In the genomic region with DNA sequence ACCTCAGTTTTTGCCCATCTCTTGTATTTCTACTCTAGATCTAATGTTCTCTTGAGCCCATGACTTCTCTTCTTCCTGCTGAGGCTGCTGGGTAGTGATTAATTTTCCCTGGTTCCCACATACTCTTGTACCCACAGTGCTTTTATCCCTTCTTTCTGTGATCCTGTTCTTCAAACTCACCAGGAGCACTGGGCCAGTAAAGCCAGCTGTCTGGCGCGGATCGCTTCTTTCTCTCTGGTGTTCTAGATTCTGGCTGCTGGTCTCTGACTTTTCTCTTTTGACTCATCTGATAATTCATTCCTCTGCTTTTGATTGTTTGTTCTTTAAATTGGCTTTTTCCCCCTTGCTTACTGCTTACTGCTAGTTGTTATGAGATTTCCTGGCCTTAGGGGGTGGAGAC, we compare ENCODE assay signal across 26 mouse cellular contexts. TPM values are rescaled to one million over a fixed set of nuclear protein-coding genes. Genes with fewer than 3 reads are reported as not detected.
DNase-seq lines count a peak whose midpoint lies in the region; ATAC-seq lines count a peak whose summit lies in the region.
"Had no signal": no experiment of that assay in that cellular context is flagged by ENCODE, and none has a peak within 500 bp of the region (broad histone marks: within the 10 kb centered on the region; RNA-seq: fewer than 3 reads in every experiment).

No protein-coding gene starts in this region.

- peaks cover 5% of the 10 kb centered on the region for H3K36me3 ChIP-seq in heart, embryonic 11.5 days (ENCODE audit: control insufficient read depth, insufficient read depth, low read length)
- H3K36me3 ChIP-seq: forebrain, embryonic 12.5 days; forebrain, embryonic 15.5 days; intestine, embryonic 15.5 days had no signal

- ATAC-seq in heart, embryonic 11.5 days (replicated peaks; ENCODE audit: insufficient number of reproducible peaks, low FRiP score, low TSS enrichment): no peak
- ATAC-seq: CD4-positive, CD25-positive, alpha-beta regulatory T cell, adult 4 months; forebrain, embryonic 15.5 days; hindbrain, embryonic 16.5 days; intestine, embryonic 15.5 days had no signal

- intact Hi-C loops in gastrocnemius, postnatal 36 days (cut with DNase I): no loop called here

- no peaks in the 10 kb centered on the region for H3K9me3 ChIP-seq in heart, embryonic 11.5 days (replicated peaks; ENCODE audit: control insufficient read depth, low read length)
- H3K9me3 ChIP-seq: embryonic facial prominence, embryonic 10.5 days; embryonic facial prominence, embryonic 13.5 days; forebrain, embryonic 12.5 days; forebrain, embryonic 15.5 days; heart, embryonic 13.5 days; hindbrain, embryonic 10.5 days; hindbrain, embryonic 13.5 days; intestine, embryonic 15.5 days had no signal

- peak; percentile 36 for DNase-seq in gastrocnemius, adult 18-20 months (ENCODE audit: low spot score)
- no peak for DNase-seq in gastrocnemius, postnatal 36 days
- peak; percentile 82 for DNase-seq in heart, adult 11 months
- peak; percentile 4 for DNase-seq in urinary bladder, postnatal 10 days (ENCODE audit: low spot score)
- DNase-seq in urinary bladder, postnatal 36 days (ENCODE audit: low spot score in 2 of 2): no peak
- DNase-seq: adrenal gland, postnatal 10 days; adrenal gland, postnatal 36 days; cerebellum, adult 18-20 months; cerebellum, adult 9-10 months; embryo, embryonic 11 days; heart, postnatal 36 days; kidney, adult 11 months; kidney, adult 8-10 months had no signal

- H3K27me3 ChIP-seq in heart, embryonic 11.5 days (ENCODE audit: control insufficient read depth, insufficient read depth, low read length): no peaks in the 10 kb centered on the region
- H3K27me3 ChIP-seq: embryonic facial prominence, embryonic 13.5 days; forebrain, embryonic 12.5 days; forebrain, embryonic 15.5 days; heart, embryonic 13.5 days; hindbrain, embryonic 13.5 days; intestine, embryonic 15.5 days had no signal

- H3K27ac ChIP-seq in heart, embryonic 11.5 days (ENCODE audit: low read depth, low read length): no peak overlapping the region
- H3K27ac ChIP-seq: forebrain, embryonic 12.5 days; intestine, embryonic 15.5 days had no signal

- WGBS in heart, embryonic 11.5 days (ENCODE audit: insufficient replicate concordance): 91% methylated on average over 3 of the region's 3 CpGs

- peaks cover 38% of the 10 kb centered on the region for H3K4me1 ChIP-seq in heart, embryonic 11.5 days (ENCODE audit: control insufficient read depth, insufficient read depth, low read length)

- H3K9ac ChIP-seq in heart, embryonic 11.5 days (ENCODE audit: low read depth, low read length): no peak overlapping the region
- H3K9ac ChIP-seq: forebrain, embryonic 12.5 days; forebrain, embryonic 15.5 days; hindbrain, embryonic 13.5 days; intestine, embryonic 15.5 days had no signal

- no peak overlapping the region for H3K4me2 ChIP-seq in heart, embryonic 11.5 days
- H3K4me2 ChIP-seq: embryonic facial prominence, embryonic 13.5 days; forebrain, embryonic 12.5 days; forebrain, embryonic 15.5 days; heart, embryonic 13.5 days; hindbrain, embryonic 13.5 days; intestine, embryonic 15.5 days had no signal

- H3K4me3 ChIP-seq in heart, embryonic 11.5 days (ENCODE audit: low read depth, low read length): no peak overlapping the region
- H3K4me3 ChIP-seq: embryonic facial prominence, embryonic 10.5 days; embryonic facial prominence, embryonic 13.5 days; erythroblast, embryonic 14.5 days; forebrain, embryonic 12.5 days; forebrain, embryonic 15.5 days; heart, embryonic 13.5 days; hindbrain, embryonic 10.5 days; hindbrain, embryonic 13.5 days; intestine, embryonic 15.5 days had no signal

RNA-seq across cellular contexts. Expression of a gene that starts 14.9 kb away (rescaled TPM):
- 10 to 100 TPM; 31.9 to 38.1 TPM for total RNA-seq in gastrocnemius, adult 18-20 months (2021)
- total RNA-seq in gastrocnemius, postnatal 36 days (2021): 10 to 100 TPM; 23.3 to 31.7 TPM
- polyA plus RNA-seq in heart, embryonic 11.5 days (2014; fragmentation: Nextera tagmentation; extraction: Ambion mirVana): 51.6 and 61.3 TPM in 2 replicates
- polyA plus RNA-seq: CD4-positive, CD25-positive, alpha-beta regulatory T cell, adult 4 months; erythroblast, embryonic 14.5 days had no signal

RNA-seq across cellular contexts. Expression of a gene that starts 45.9 kb away (rescaled TPM):
- total RNA-seq in gastrocnemius, adult 18-20 months (2021): 1 to 10 TPM; 5.1 to 5.6 TPM
- 1 to 10 TPM; 6.5 TPM for total RNA-seq in gastrocnemius, postnatal 36 days (2021)
- 8.6 and 12.0 TPM in 2 replicates for polyA plus RNA-seq in heart, embryonic 11.5 days (2014; fragmentation: Nextera tagmentation; extraction: Ambion mirVana)
- total RNA-seq: MEL had no signal

Comparison
In these comparisons a context has a peak if more than half of its experiments do, and no peak if none do; other contexts are left out.
1. DNase-seq: peak in gastrocnemius, adult 18-20 months (single experiment), heart, adult 11 months (single experiment) and urinary bladder, postnatal 10 days (single experiment); none in gastrocnemius, postnatal 36 days (0 of 2) and urinary bladder, postnatal 36 days (0 of 2).